Mouse (Mus musculus) kidney, adult 2 months (tissue): ENCODE data around the gene Prkch.

Experiments
- CTCF ChIP-seq: fragments of 200-500 bp; conservative IDR thresholded peaks from 2 replicates; pipeline ENCODE4 v1.5.1; 2011; ENCODE audit warnings: low read depth, mild to moderate bottlenecking, control low read depth, low read length, moderate library complexity, mixed read lengths; ENCODE audit not compliant: insufficient read depth, insufficient read length
- POLR2A ChIP-seq: fragments of 200-500 bp; IDR thresholded peaks from one replicate; pipeline ENCODE4 v1.6.1; 2011; ENCODE audit warnings: low read depth, low read length, control low read depth

DNA sequence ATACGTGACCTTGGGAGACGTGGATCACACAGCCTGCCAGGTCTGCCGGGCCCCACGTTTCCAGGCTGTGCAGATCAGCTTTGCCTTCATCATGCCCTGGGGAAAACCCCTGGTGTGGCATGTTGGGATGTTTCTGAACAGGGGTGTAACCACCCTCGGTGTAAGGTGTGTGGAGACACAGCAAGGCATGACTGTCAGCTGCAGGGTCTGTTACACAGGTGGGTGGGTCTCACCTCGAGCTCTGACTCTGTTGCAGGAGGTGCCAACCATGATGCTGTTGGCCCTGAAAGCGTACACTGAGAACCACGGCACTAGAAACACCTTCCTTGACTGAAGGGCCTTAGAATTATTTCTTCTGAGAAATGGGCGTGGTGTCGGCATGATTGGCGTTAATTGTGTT, 46.6 kb downstream of the Prkch start:
- no peak for TF ChIP-seq CTCF
- TF ChIP-seq POLR2A: no peak
